Mouse (Mus musculus): ENCODE results near the gene Rftn1. TPM values are rescaled to one million over a fixed set of nuclear protein-coding genes. Genes with fewer than 3 reads are reported as not detected.
"Not testable (repeated sequence)": the region's sequence is repeated elsewhere in the genome, so short reads cannot be mapped to it uniquely, and the experiment has no call there.

Rftn1 gene
- total RNA-seq, 2 experiments from 2014 or later, result 52.4 to 53.7 TPM

DNA sequence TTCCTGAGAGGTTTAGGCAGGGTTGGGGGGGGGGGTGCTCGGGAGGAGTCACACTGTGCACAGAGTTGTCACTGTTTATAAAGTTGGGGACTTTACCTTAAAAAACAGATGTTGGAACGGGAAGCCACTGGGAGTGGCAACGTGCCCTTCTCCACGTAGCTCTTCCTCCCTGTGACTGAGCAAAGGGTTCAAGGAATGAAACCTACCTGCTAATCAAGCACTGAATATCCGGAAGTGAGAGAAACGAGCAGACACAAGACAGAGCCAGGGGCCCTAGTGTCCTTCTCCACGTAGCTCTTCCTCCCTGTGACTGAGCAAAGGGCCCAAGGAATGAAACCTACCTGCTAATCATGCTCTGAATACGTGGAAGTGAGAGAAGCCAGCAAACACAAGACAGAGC lies 47.9 kb downstream of the Rftn1 start:
- DNase-seq, result no peak
- intact Hi-C loops (cut with DNase I), result no loop called here

DNA sequence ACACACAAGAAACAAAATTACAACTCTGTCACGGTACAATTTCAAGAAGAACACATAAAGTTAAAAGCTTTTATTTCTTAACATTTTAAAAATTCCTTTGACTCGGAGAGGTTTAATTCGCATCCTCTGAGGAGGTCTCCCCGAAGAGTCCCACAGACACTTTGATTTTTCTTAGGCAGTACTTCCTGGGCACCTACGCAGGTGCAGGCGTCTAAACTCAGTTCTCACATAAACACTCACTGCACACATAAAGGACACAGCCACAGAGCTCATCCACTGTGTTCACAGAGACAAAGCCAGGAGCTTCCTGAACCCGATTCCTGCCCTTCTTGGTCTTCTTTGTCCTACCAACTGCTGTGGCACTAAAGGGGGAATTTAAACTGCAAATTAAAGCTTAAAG lies 48.3 kb downstream of the Rftn1 start:
- DNase-seq, result no peak
- intact Hi-C loops (cut with DNase I), result no loop called here

- peak; percentile 63 to 72 for DNase-seq
- intact Hi-C loops (cut with DNase I), result loop anchor here (10.0 kb wide), 2 partner anchors 49 to 99 kb away; no protein-coding TSS in a partner anchor
Observed at GRCm38 (mm10) chr17:50136060-50136459, 54.4 kb downstream of the Rftn1 start.

DNA sequence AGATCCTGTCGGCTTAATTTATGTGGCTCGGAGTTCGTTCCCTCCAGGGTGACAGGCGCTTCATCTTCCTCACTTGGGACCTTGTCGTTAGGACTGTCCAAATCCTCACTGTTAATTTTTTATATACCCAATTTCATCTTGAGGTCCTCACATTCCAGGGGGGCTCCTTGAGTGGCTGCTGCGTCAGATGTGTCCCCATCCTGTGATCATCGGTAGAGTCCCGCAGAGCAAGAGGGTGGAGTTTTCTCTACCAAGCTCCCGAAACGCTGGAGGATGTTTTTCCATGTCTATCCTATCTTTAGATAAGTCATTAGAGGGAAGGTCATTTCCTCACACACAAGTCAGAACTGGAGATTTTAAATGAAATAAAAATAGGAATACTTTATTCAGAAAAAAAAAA lies 55.0 kb downstream of the Rftn1 start:
- DNase-seq, result no peak
- intact Hi-C loops (cut with DNase I), result loop anchor here (10.0 kb wide), 2 partner anchors 49 to 99 kb away; no protein-coding TSS in a partner anchor

GRCm38 (mm10) chr17:50131698-50132097 lies 58.8 kb downstream of the Rftn1 start:
- intact Hi-C loops (cut with DNase I), result loop anchor here (10.0 kb wide), 2 partner anchors 53 to 103 kb away; no protein-coding TSS in a partner anchor
- no peak for DNase-seq

GRCm38 (mm10) chr17:50130421-50130820 lies 60.1 kb downstream of the Rftn1 start:
- intact Hi-C loops (cut with DNase I), result loop anchor here (10.0 kb wide), 2 partner anchors 54 to 104 kb away; no protein-coding TSS in a partner anchor

GRCm38 (mm10) chr17:50128392-50128791 lies 62.1 kb downstream of the Rftn1 start:
- intact Hi-C loops (cut with DNase I), result no loop called here
- DNase-seq, result no peak

More at GRCm38 (mm10) chr17:50130421-50130820, 60.1 kb downstream of the Rftn1 start:
- peak in 1 of 2 experiments; percentile 38 for DNase-seq

- DNase-seq, result no peak
- intact Hi-C loops (cut with DNase I), result no loop called here
Observed at GRCm38 (mm10) chr17:50127045-50127813, 63.2 kb downstream of the Rftn1 start.

- DNase-seq, result no peak
- intact Hi-C loops (cut with DNase I), result no loop called here
Observed at GRCm38 (mm10) chr17:50126545-50126944, 63.9 kb downstream of the Rftn1 start.

GRCm38 (mm10) chr17:50125900-50126299 lies 64.6 kb downstream of the Rftn1 start:
- intact Hi-C loops (cut with DNase I), result no loop called here
- DNase-seq, result no peak

GRCm38 (mm10) chr17:50125245-50125798 lies 65.2 kb downstream of the Rftn1 start:
- intact Hi-C loops (cut with DNase I), result no loop called here
- no peak for DNase-seq

GRCm38 (mm10) chr17:50124708-50125107 lies 65.8 kb downstream of the Rftn1 start:
- DNase-seq, result no peak
- intact Hi-C loops (cut with DNase I), result loop anchor here (5.0 kb wide), 1 partner anchor 57 kb away; no protein-coding TSS in a partner anchor

- intact Hi-C loops (cut with DNase I), result loop anchor here (5.0 kb wide), 1 partner anchor 55 kb away; no protein-coding TSS in a partner anchor
- DNase-seq, result no peak
Observed at GRCm38 (mm10) chr17:50122555-50122954, 67.9 kb downstream of the Rftn1 start.

- intact Hi-C loops (cut with DNase I), result loop anchor here (5.0 kb wide), 1 partner anchor 53 kb away; no protein-coding TSS in a partner anchor
- peak; percentile 49 to 58 for DNase-seq
Observed at GRCm38 (mm10) chr17:50120098-50120497, 70.4 kb downstream of the Rftn1 start.

DNA sequence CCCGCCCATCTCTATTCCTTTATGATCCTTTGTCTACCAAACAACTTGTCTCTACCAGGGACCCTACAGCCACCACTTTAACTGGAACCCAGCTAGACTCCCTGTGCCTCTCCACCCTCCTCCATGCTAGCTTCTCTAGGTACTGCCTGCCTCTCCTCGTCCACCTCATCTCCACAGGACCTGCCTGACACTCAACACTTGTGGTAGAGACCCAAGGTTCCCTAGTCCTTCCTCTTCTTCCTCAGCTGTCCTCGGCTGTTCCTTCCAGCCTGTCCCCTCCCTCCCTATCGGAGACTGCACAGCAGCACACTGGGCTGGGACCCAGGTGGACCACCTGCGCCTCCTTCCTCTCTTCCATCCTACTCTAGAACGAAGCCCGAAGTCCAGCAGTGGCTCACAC lies 73.0 kb downstream of the Rftn1 start:
- intact Hi-C loops (cut with DNase I), result no loop called here

DNA sequence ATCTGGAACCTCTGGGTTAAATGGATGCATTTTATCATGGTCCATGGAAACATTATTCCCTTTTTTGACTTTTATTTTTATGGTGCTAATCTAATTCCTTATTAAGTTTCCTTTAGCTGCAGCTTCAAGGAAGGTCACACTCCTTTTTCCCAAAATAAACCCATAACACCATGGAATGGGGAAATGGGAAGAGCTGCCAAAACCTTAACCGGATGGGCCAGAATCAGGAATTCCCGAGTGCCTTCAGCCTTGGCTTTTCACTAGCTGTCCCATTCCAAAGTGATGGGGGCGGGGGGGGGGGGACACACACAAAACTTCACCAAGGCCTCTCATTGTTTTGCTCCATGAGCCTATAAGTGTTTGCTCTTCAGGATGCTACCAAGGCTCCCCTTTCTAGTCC lies 73.5 kb downstream of the Rftn1 start:
- intact Hi-C loops (cut with DNase I), result no loop called here
- DNase-seq, result peak in 1 of 2 experiments; percentile 48

More for the DNA sequence above, 73.0 kb downstream of the Rftn1 start:
- no peak for DNase-seq

- intact Hi-C loops (cut with DNase I); DNase-seq: not testable (repeated sequence)
Observed at GRCm38 (mm10) chr17:50116401-50116800, 74.1 kb downstream of the Rftn1 start.

DNA sequence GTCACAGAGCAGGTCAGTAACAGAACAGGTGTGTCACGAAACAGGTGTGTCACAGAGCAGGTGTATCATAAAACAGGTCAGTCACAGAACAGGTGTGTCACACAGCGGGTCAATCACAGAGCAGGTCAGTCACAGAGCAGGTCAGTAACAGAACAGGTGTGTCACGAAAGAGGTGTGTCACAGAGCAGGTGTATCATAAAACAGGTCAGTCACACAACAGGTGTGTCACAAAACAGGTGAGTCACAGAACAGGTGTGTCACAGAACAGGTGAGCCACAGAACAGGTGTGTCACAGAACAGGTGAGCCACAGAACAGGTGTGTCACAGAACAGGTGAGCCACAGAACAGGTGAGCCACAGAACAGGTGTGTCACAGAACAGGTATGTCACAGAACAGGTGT lies 74.8 kb downstream of the Rftn1 start:
- DNase-seq; intact Hi-C loops (cut with DNase I): not testable (repeated sequence)

DNA sequence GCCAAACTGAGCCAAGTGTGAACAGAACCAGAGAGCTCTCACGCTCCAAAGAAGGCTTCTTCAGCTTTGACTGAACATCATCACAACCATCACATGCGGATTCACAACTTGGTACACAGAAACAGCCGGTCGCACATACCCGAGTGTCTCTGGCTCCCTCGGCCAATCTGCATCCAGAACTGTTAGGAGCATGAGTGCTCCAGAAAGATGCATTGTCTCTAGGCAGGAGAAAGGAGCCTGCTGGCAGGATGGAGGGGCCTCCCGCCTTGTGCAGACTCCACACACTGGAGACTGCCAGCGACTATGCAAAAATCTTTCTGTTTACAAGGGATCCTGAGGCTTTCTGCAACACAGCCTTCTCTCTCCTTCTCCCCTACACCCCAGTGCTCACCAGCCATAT lies 75.8 kb downstream of the Rftn1 start:
- no peak for DNase-seq
- intact Hi-C loops (cut with DNase I), result no loop called here

- intact Hi-C loops (cut with DNase I), result loop anchor here (2.0 kb wide), 1 partner anchor 18 kb away; no protein-coding TSS in a partner anchor
- no peak for DNase-seq
Observed at GRCm38 (mm10) chr17:50110650-50111415, 79.6 kb downstream of the Rftn1 start.

GRCm38 (mm10) chr17:50106811-50107210 lies 83.7 kb downstream of the Rftn1 start:
- DNase-seq, result no peak
- intact Hi-C loops (cut with DNase I), result no loop called here
